Mouse (Mus musculus): Measurements from ENCODE around the gene Scamp5.

Gene Scamp5

GRCm38 (mm10) chr9:57467896-57468549 lies at the start of gene Scamp5:
TSS of gene Scamp5 (minus strand) at chr9:57468060.
- DNase-seq (ENCODE audit: low spot score) = peak; percentile 94

GRCm38 (mm10) chr9:57517113-57517512 lies 49.3 kb upstream of the Scamp5 start:
- peak; percentile 80 for DNase-seq (ENCODE audit: low spot score)

- DNase-seq (ENCODE audit: low spot score) = no peak
Observed at GRCm38 (mm10) chr9:57510577-57510976, 42.7 kb upstream of the Scamp5 start.

- peak; percentile 81 for DNase-seq (ENCODE audit: low spot score)
Observed at GRCm38 (mm10) chr9:57505700-57506099, 37.8 kb upstream of the Scamp5 start.

- DNase-seq (ENCODE audit: low spot score) = no peak
Observed at GRCm38 (mm10) chr9:57504891-57505290, 37.0 kb upstream of the Scamp5 start.

GRCm38 (mm10) chr9:57504381-57504700 lies 36.5 kb upstream of the Scamp5 start:
- peak; percentile 86 for DNase-seq (ENCODE audit: low spot score)

- DNase-seq (ENCODE audit: low spot score) = peak; percentile 87
Observed at GRCm38 (mm10) chr9:57503622-57504380, 35.9 kb upstream of the Scamp5 start, which contains the start of gene Rpp25. TSS of gene Rpp25 (plus strand) at chr9:57504026.

- DNase-seq (ENCODE audit: low spot score) = peak; percentile 58
Observed at GRCm38 (mm10) chr9:57502911-57503621, 35.2 kb upstream of the Scamp5 start.

- no peak for DNase-seq (ENCODE audit: low spot score)
Observed at GRCm38 (mm10) chr9:57501861-57502260, 34.0 kb upstream of the Scamp5 start.

- DNase-seq (ENCODE audit: low spot score) = no peak
Observed at GRCm38 (mm10) chr9:57501452-57501851, 33.6 kb upstream of the Scamp5 start.

- DNase-seq (ENCODE audit: low spot score) = no peak
Observed at GRCm38 (mm10) chr9:57498536-57498935, 30.7 kb upstream of the Scamp5 start.

- no peak for DNase-seq (ENCODE audit: low spot score)
Observed at GRCm38 (mm10) chr9:57497236-57497635, 29.4 kb upstream of the Scamp5 start.

- no peak for DNase-seq (ENCODE audit: low spot score)
Observed at GRCm38 (mm10) chr9:57494970-57495369, 27.1 kb upstream of the Scamp5 start.

GRCm38 (mm10) chr9:57493532-57493931 lies 25.7 kb upstream of the Scamp5 start:
- DNase-seq (ENCODE audit: low spot score) = no peak

- no peak for DNase-seq (ENCODE audit: low spot score)
Observed at GRCm38 (mm10) chr9:57487807-57488206, 19.9 kb upstream of the Scamp5 start.

GRCm38 (mm10) chr9:57485774-57486173 lies 17.9 kb upstream of the Scamp5 start:
- peak; percentile 90 for DNase-seq (ENCODE audit: low spot score)

GRCm38 (mm10) chr9:57468914-57469313 lies 1.1 kb upstream of the Scamp5 start:
- DNase-seq (ENCODE audit: low spot score) = no peak

GRCm38 (mm10) chr9:57467271-57467771 lies 539 bp downstream of the Scamp5 start:
- DNase-seq (ENCODE audit: low spot score) = peak; percentile 59

- DNase-seq (ENCODE audit: low spot score) = no peak
Observed at GRCm38 (mm10) chr9:57466101-57466500, 1.8 kb downstream of the Scamp5 start.

- no peak for DNase-seq (ENCODE audit: low spot score)
Observed at GRCm38 (mm10) chr9:57462866-57463265, 5.0 kb downstream of the Scamp5 start.

GRCm38 (mm10) chr9:57459707-57460106 lies 8.2 kb downstream of the Scamp5 start:
- no peak for DNase-seq (ENCODE audit: low spot score)

- DNase-seq (ENCODE audit: low spot score) = no peak
Observed at GRCm38 (mm10) chr9:57453516-57453915, 14.3 kb downstream of the Scamp5 start.

Data from testis, postnatal 10 days (tissue).